Mouse (Mus musculus) heart, postnatal 0 days (tissue): ENCODE results near the gene Asb11.

Experiments
- CTCF ChIP-seq: IDR thresholded peaks from 2 replicates; pipeline ENCODE4 v1.5.1; 2016; ENCODE audit warnings: antibody characterized with exemption, control low read depth, low read depth
- EP300 ChIP-seq: IDR thresholded peaks from 2 replicates; pipeline ENCODE4 v1.6.1; 2016; ENCODE audit warnings: antibody characterized with exemption, low read depth

- TF ChIP-seq CTCF (no peak), EP300 (no peak)
These were observed 3.3 kb downstream of the Asb11 start for GRCm38 (mm10) chrX:164440140-164440539.
